Mouse (Mus musculus) mouse trophoblast stem cell (cell line): Measurements from ENCODE around the gene Tbc1d17.

Source experiments
- in situ Hi-C, 2 experiments: fragments of 300-500 bp; cut with MseI, MboI; formaldehyde crosslinking; loops; 2 replicates in 1 of 2; 3 replicates in 1 of 2; pipeline ENCODE4 v1.15.1; 2025

The Tbc1d17 gene

DNA sequence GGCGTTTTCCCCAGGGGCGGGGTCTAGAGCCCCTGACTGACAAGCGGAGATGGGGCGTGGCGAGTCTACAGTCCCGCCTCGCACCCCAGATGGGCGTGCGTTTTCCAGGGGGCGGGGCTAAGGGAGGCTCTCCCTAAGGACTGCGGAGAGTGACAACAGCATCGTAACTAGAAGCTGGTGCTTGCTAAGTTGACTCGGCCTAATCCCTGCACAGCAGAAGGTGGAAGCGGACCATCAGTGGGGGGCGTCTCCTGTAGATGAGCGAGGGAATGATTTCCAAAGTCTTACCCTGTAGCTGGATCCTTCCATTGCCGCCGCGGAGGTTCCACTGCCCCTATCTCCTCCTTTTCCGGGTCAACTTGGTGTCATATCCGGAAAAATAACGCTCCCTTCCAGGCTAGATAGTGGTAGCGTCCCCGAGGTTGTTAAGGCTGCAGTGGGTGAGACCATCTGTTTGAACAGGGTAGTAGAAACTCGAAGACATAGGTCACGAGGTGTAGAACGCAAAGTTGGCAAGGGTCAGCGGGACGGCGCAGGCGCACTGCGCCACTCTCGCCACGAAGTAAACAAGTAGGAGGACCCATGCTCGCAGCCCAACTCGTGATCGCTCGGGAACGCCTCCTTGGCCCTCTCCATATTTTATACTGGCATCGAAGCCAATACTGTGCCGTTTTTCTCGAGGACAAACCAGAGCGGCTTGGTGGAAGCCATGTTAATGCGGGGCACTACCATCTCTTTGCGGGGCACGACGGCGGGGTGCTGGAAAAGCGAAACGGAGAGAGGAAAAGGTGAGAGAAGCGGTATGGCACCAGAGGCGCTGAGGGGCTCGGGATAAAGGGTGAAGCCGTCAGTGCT lies at the start of gene Tbc1d17, which contains the start of gene Akt1s1:
Gene Tbc1d17 (minus strand): TSS at position 519 of the 855 bp plus-strand sequence.
Gene Akt1s1 (plus strand): TSS at position 431 of the 855 bp plus-strand sequence.
- in situ Hi-C loops = no loop called here

DNA sequence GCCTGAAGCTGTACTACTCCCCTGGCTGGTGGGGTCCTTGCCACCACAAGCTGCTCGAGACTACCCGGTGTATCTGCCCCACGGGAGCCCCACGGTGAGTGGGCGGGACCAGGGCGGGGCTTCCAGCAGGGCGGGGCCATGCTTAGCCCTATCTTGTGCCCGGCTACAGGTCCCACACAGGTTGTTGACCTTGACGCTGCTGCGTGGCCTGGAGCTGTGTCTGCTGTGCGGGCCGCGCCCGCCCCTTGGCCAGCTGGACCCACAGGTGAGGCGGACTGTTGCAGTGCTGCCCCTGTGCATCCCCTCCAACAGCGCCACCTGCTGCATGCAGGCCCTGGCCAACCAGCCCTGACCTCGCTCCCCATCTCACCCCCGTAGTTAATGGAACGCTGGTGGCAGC lies 49.7 kb upstream of the Tbc1d17 start:
- in situ Hi-C loops = no loop called here

DNA sequence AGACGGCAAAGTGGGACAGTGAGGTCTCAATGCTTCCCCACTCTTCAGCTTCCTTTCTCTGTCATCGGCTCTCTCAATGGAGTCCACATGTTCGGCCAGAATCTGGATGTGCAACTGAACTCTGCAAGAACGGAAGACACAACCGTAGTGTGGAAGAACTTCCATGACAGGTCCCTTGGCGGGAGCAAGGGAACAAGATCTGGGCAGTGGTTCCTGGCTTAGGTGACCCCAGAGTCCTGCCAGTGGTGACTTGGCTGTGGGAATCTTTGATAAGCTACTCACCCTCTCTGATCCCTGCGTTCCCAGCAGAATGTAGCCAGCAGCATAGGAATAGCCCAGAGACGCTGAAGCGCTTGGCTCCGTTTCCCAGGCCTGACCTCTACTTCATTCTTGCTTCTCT lies 47.6 kb upstream of the Tbc1d17 start:
- in situ Hi-C loops = no loop called here

DNA sequence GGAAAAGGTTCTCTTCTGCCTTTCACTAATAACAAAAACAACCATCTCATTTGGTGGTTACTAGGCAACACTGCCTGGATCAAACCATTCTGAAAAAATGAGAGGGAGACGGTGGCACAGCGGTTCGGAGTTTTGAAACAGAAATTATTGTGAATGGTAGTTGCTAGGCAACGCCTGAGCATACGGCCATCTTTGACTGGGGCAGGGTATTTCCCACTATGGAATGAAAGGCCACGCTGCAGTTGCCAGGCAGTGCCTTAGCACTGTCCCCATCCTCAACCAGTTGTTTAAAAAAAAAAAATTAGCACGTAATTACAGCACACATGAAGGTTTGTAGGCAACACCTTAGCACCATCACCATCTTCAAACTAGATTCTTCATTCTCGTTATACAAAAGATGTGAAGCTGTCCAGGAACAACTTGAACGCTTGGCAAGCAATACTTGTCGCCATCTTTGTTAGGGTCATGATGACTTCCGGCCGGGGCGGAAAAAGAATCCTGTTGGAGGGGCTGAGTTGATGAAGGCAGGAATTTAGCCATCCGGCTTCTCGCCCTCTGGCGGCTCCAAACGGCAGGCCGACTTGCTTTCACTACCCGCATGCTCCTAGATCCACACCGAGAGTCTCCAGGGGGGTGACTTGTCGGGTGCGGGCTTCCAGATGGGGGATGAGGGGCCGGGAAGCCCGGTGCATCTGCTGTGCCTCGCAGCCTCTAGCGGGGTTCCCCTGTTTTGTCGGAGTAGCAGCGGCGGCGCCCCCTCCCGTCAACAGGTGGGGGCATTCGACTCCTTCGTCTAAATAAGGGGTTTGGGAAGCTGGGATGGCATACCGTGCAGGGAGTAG lies 46.9 kb upstream of the Tbc1d17 start, which contains the start of gene Fuz:
Gene Fuz (plus strand): TSS at position 487 of the 842 bp plus-strand sequence.
- in situ Hi-C loops = no loop called here

DNA sequence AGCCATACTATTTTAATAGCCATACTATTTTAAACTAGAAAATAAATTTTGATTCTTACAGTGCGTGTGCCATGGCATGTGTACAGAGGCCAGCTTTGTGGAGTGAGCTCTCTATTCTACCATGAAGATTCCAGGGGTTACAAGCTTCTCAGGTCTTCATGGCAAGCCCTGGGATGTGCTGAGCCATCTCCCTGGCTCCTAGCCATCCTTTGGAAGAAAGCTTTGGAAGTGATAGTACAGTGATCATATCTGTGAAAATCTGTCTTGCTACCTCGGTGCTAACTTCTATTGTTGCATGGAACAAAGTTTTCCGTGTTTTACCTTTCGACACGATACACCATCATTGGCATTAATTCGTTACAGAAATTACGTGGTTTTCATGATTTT lies 46.3 kb upstream of the Tbc1d17 start:
- in situ Hi-C loops = no loop called here

DNA sequence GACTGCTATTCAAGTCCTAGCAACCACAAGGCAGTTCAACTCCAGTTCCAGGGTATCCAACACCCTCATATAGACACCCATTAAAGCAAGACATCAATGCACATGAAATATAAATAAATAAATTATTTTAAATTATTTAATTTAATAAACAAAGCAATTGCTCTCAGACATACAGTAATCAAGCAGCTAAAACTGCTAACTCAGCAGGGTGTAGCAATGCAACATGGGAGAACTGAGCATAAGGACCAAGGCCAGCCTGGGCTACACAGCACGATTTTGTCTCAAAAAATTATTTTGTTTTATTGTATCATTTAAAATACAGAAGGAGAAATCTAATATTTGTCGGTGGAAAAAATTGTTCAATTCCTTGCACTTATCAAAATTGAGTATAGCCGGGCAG lies 45.3 kb upstream of the Tbc1d17 start:
- in situ Hi-C loops = no loop called here

DNA sequence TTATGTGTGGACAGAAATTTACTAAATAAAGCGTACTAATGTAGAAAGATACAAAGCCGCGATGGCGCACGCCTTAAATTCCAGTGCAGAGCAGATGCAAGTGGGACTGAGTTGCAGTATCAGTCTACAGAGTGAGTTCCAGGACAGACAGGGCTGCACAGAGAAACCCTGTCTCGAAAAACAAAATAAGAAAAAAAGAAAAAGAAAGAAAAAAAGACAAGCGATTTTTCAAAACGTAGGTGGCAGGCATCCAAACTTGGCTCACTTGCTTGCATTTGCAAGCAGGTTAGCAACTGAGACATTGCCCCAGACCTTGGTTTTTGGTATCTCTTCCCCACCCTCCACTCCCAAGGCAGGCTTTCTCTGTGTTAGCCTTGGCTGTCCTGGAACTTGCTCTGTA lies 44.3 kb upstream of the Tbc1d17 start:
- in situ Hi-C loops = no loop called here

DNA sequence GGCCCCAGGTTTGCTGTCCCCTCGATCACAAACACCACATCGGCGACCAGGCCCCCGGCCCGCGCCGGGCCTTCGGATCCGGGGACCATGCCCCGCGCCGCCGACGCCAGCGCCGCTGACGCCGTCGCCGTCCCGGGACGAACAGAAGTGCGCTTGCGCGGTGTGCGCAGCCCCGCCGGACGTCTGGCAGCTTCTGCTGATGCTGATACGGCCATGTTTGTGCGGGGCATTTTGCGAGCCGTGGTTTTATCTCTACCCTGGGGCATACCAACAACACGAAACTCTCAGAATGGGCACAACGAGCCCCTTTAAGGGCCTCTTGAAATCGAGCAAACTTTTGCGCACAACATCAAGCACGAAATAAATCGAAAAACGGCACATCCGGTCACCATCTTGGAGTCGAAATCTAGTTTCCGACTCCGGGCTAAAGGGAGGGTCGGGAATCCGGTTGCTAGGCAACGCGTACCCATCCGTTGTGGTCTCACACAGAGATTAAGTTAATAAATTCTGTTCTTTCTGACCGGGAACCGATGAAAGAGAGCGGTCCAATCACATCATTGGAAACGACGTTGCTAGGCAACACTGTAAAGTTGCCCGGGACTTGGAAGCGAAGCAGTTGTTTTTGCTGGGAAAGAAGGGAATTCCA lies 43.5 kb upstream of the Tbc1d17 start, which contains the start of gene Med25:
Gene Med25 (minus strand): TSS at position 437 of the 646 bp plus-strand sequence.
- in situ Hi-C loops = no loop called here

DNA sequence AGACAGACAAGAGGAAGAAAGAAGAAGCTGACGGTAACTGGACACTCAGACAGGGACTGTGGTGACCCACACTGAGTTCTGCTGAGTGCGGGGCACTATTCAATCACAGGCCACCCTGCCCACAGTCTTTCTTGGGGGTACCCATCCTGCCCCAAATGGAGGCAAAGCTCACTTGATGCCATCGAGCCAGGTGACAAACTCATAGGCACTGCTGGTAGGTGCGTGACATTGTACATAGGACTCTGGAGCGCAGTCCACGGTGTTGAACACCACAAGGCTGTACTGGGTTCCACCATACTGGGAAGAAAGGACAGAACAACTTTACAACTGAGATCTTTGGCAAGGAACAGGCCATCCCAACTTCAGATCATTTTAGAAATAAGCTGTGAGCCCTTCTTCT lies 42.7 kb upstream of the Tbc1d17 start:
- in situ Hi-C loops = no loop called here

DNA sequence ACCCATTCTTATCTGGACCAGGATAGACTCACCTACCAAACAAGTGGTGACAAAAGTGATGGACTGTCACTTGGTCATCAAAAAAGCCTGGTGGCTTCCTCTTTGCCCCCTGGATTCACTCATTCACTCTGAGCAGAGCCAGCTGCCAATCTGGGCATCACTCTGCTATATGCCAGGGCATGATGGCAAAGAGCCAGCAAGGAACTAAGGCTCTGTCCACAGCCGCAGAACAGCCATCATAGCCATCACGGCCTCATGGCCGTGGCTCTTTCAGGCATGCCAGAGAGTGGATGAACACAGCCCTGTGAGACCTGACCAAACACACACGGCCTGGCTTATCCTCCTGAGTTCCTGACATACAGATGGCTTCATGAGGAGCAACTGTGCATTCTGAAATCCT lies 41.9 kb upstream of the Tbc1d17 start:
- in situ Hi-C loops = no loop called here

DNA sequence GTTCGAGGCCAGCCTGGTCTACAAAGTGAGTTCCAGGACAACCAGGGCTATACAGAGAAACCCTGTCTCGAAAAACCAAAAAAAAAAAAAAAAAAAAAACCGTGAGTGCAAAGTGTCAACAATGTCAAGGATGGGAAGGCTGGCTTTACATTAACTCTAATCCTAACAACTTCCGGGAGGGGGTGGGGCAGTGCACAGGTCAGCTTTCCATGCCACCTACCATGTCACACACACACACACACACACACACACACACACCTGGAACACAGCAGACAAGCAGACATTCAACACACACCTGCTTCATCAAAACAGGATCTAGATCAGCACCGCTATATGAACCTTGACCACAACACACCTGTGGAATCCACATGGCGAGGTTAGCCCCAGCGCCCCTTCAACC lies 41.3 kb upstream of the Tbc1d17 start:
- in situ Hi-C loops = no loop called here

DNA sequence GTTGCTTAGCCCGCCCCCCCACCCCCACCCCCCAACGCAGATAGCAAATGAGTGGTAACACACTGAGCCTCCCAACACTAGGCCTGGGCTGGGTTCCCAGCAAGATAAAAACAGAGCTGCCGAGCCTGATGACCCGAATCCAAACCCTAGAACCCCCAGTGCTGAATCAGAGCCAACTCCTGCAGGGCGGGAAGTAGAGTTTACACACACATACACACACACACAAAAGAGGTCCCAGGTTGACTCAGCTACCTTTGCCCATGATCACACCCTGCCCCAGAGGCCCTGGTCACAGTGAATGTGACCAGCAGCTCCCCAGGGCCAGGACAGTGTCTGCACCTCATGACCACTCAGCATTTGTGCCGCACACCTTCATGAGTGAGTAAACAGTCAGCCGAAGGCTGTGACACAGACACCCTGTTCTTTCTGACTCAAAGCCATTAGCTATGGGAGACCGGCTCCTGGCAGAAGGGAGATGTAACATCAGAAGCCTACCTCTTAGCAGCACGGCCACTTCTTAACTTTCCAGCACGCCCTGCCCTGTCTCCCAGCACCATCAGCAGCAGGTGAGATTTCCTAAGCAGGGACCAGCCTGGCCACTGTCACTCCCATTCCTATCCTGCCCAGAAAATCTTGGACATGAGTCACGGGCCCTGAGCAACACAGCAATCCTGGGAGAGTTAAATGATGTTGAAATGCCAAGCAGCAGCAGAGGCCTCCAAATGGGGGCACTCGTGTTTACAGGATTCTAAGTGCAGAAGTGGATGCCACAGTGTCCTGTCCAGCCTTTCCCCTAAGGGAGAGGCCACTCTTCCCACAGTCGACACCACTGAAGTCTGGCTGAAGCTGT lies 39.6 kb upstream of the Tbc1d17 start:
- in situ Hi-C loops = no loop called here

DNA sequence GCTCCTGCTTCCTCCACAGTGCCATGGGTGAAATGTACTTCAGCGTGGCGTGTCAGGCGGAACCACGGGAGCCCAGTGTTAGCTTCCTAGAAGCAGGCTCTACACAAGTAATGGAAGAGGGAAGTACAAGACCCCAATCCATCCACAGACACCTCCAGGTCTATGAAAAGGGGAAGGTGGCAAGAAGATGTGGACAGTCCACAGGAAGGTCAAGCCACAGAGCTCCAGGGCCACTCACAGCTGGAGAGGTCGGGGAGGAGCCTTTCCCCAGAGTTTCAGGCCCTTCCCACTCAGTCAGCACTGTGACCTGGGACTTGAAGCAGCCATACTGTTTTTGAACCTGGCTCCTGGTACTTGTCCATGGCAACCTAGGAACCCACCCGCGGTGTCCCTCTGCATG lies 38.1 kb upstream of the Tbc1d17 start:
- in situ Hi-C loops = no loop called here

DNA sequence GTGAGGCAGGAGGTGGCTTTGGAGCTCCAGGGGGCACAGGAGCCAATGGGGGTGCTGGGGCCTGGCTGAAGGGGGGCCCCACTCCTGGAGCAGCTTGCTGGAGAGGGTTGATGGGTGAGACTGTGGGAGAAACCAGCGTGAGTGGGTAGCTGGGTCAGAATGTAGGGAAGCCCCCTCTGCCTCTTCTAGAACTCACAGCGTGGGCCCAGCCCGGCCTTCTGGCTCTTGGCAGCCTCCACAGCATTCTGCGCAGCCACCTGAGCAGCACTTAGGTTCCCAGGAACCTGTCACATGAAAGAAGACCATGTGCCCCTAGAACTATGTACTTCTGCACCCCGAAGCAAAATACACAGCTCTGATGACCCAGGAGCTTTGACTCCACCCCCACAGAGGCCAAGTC lies 35.8 kb upstream of the Tbc1d17 start:
- in situ Hi-C loops = no loop called here

DNA sequence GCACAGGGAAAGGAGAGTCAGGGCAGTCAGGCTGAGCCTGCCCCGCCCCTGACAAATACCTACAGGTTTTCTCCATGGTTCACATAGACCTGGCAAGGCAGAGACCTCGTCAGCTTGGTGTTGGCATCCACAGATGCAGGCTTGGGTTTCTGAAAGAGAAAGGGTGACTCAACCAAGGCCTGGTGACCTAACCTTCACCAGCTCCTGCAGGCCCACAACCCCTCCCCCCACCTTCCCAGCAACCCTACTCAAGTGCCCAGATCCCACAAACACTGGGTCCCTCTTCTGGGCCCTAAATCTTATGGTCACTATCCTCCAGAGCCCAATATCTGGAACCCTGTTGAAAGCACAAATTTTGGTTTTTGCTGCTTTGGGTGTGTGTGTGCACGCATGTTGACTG lies 34.2 kb upstream of the Tbc1d17 start:
- in situ Hi-C loops = no loop called here

DNA sequence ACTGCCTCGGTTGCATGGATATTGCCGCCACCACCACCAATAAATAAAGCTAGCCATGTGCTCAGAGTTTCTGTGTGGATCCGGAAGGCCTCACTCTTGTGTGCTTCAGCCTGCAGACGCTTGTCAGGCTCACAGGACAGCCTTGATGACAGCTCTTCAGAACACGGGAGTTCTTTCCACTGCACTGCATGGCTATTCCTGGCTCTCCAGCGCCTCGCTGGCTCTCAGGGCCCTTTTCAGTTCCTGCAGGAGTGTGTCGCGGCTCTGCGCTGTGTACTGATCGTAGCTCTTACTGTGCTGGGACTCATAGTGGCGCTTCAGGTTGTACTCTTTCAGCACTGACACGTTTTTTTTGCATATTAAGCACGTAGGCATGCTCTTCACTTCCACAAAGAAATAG lies 29.0 kb upstream of the Tbc1d17 start:
- in situ Hi-C loops = loop anchor here in 1 of 2 experiments (10.0 kb wide), 1 partner anchor 77 kb away; no protein-coding TSS in a partner anchor

DNA sequence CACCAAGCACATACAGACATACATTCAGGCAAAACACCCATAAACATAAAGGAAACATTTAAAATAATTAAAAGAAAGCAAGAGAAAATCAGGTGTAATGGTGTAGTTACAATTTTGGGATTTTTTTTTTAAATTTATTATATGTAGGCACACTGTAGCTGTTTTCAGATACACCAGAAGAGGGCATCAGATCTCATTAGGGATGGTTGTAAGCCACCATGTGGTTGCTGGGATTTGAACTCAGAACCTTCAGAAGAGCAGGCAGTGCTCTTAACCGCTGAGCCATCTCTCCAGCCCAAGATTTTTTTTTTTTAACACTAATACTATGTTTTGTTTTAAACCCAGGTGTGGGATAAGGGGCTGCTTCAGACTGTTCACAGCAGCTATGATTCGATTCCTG lies 22.9 kb upstream of the Tbc1d17 start:
- in situ Hi-C loops = loop anchor here in 1 of 2 experiments (10.0 kb wide), 1 partner anchor 83 kb away; no protein-coding TSS in a partner anchor

DNA sequence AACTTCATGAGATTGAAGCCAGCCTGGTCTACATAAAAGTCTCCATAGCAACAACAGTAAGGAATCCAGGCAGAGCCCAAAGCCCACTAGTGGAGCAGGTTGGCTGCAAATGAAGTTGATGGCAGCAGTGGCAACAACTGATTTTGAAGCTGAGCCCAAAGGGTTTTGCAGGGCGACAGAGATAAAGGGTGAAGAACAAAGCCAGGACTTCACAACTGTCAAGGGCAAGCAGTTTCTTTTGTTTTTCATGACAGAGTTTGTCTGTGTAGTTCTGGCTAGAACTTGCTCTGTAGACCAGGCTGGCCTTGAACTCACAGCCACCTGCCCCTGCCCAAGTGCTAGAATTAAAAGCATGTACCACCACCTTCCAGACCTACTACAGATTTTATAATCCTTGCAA lies 22.3 kb upstream of the Tbc1d17 start:
- in situ Hi-C loops = loop anchor here in 1 of 2 experiments (10.0 kb wide), 1 partner anchor 84 kb away; no protein-coding TSS in a partner anchor

DNA sequence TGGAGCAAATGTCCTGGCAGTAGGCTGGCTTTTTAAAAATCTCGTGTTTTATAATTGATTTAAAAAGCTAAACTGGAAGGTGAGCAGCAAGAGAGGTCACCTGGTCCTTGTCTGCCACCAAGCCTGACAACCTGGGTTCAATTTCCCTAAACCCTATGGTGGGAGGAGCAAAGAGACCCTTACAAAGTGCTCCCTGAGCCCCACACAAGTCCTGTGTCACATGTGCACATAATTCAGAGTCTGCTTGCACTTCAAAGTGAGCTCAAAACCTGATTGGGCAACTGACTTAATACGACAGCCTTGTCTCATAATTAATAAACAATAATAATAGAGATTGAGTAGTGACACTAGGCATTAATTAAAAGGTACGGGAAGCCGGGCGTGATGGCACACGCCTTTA lies 21.7 kb upstream of the Tbc1d17 start:
- in situ Hi-C loops = loop anchor here in 1 of 2 experiments (10.0 kb wide), 1 partner anchor 84 kb away; no protein-coding TSS in a partner anchor

DNA sequence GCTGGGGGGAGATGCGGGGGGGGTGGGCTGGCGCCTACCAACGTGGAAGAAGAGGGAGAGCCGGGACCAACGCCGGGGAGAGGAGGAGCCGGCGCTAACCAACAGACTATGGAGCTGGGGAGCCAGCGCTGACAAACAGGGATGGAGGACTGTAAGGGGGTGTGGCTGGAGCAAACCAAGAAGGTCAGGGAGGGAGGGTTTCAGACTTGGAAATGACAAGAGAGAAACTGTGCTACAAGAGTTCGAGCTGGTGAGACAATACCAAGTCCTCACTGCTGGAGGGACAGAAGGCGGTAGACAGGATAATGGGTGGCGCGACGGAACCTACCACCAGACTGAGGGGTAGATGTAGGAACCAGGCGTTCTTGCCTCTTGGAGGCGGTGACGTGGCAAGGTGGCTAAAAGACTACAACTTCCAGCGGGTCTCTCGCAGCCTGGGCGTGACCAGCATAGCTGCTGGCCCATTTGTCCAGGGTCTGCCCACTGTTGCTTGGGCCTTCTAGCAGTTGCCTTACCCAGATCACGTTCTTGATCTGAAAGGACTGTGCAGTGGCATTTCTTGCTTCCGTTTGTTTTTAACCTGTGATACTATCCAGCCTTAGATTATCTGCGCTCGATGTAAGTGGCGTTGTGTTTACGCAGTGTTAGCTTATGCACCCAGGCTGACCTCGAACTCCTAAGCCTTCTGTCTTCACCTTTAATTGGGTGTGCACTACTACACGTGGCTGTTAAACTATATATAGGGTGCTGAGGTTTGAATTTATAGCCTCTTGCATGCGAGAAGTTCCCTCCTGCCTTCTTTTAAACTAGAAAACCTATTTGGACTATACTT lies 21.0 kb upstream of the Tbc1d17 start, which contains the start of gene Ptov1:
Gene Ptov1 (minus strand): TSS at position 92 of the 832 bp plus-strand sequence.
- in situ Hi-C loops = loop anchor here in 1 of 2 experiments (10.0 kb wide), 1 partner anchor 85 kb away; no protein-coding TSS in a partner anchor
